Mouse (Mus musculus) megakaryocyte, embryonic 14.5 days (primary cell): ENCODE results near the gene Maml3.

Source experiments
- FLI1 ChIP-seq: IDR thresholded peaks from 2 replicates; pipeline ENCODE4 v1.6.1; 2012; ENCODE audit warnings: low read length, inconsistent platforms, mixed read lengths
- GATA1 ChIP-seq: IDR thresholded peaks from 3 replicates; pipeline ENCODE4 v1.6.1; 2012; ENCODE audit warnings: mixed read lengths, low read length, inconsistent platforms, borderline replicate concordance

- TF ChIP-seq GATA1 (no peak), FLI1 (no peak)
Measured at GRCm38 (mm10) chr3:51901151-51901550, 203.7 kb downstream of the Maml3 start.
